Mouse (Mus musculus): ENCODE measurements around the gene Zfand4. TPM values are rescaled to one million over a fixed set of nuclear protein-coding genes. Genes with fewer than 3 reads are reported as not detected.
"Not testable (repeated sequence)": the region's sequence is repeated elsewhere in the genome, so short reads cannot be mapped to it uniquely, and the experiment has no call there.

The Zfand4 gene
- polyA plus RNA-seq, 1 experiment: 0.05 TPM

DNA sequence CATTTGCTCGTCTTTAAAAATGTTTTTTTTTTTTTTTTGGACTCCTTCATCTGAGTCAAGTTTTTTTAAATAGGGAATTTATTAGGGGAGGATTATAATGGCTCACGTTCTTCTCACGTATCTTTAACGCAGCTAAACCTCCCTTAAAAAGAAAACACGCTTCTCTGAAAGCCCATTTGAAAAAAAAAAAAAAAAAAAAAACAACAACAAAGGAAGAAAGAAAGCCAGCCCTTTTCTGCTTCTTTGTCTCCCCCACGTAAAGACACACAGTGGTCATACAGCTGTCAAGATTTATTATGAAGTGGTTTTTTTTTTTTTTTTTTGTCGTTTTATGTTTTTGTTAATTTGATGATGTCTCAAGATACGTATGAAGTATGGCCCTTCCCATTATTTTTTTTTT is 74.5 kb downstream of the Zfand4 start:
- Histone ChIP-seq H3K27me3 (ENCODE audit: control insufficient read depth) (peaks cover 31% of the 10 kb centered on the region), H3K4me1 (ENCODE audit: control insufficient read depth) (peaks cover 60% of the 10 kb centered on the region), H3K9me3 (ENCODE audit: control insufficient read depth, low read length) (peaks cover 4% of the 10 kb centered on the region), H3K4me3 (replicated peaks) (peak overlapping the region; percentile 98), H3K36me3 (ENCODE audit: control insufficient read depth) (peaks cover 39% of the 10 kb centered on the region)
- no peak for TF ChIP-seq GATA1 (IDR thresholded peaks at IDR 0.05; ENCODE audit: low read length)
- TF ChIP-seq TAL1 (IDR thresholded peaks at IDR 0.05; ENCODE audit: low read length): no peak

- peaks cover 28% of the 10 kb centered on the region for H3K27me3 ChIP-seq (ENCODE audit: control insufficient read depth)
- H3K36me3 ChIP-seq (ENCODE audit: control insufficient read depth): peaks cover 43% of the 10 kb centered on the region
- H3K4me1 ChIP-seq (ENCODE audit: control insufficient read depth): peaks cover 64% of the 10 kb centered on the region
- H3K9me3 ChIP-seq (ENCODE audit: control insufficient read depth, low read length): peaks cover 4% of the 10 kb centered on the region
- TF ChIP-seq GATA1 (IDR thresholded peaks at IDR 0.05; ENCODE audit: low read length) (no peak), TAL1 (IDR thresholded peaks at IDR 0.05; ENCODE audit: low read length) (no peak)
- H3K4me3 ChIP-seq (replicated peaks): peak overlapping the region; percentile 98
Measured at GRCm38 (mm10) chr6:116339088-116339487, 75.1 kb downstream of the Zfand4 start.

DNA sequence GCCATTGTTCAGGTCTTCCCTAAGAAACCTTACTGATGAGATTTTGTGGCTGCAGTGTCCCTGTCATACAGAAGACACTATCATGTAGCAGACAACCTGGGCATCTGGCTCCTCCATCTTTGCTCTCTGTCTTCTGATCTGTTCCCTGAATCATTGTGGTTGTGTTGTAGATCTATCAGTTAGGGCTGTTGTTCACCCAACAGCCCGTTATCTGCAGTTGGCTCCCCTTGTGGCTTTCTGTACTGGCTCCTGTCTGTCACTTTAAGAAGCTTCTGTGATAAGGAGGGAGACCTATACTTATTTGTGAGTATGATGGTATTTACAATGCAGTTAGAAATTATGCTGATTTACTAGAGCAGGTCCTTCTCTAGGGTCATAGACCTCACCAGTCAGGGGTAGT is 76.5 kb downstream of the Zfand4 start:
- H3K36me3 ChIP-seq (ENCODE audit: control insufficient read depth): peaks cover 50% of the 10 kb centered on the region
- no peak for TF ChIP-seq TAL1 (IDR thresholded peaks at IDR 0.05; ENCODE audit: low read length)
- TF ChIP-seq GATA1 (IDR thresholded peaks at IDR 0.05; ENCODE audit: low read length): no peak
- peak overlapping the region; percentile 98 for H3K4me3 ChIP-seq (replicated peaks)
- H3K27me3 ChIP-seq (ENCODE audit: control insufficient read depth): peaks cover 16% of the 10 kb centered on the region
- H3K9me3 ChIP-seq (ENCODE audit: control insufficient read depth, low read length): peaks cover 4% of the 10 kb centered on the region
- peaks cover 72% of the 10 kb centered on the region for H3K4me1 ChIP-seq (ENCODE audit: control insufficient read depth)

DNA sequence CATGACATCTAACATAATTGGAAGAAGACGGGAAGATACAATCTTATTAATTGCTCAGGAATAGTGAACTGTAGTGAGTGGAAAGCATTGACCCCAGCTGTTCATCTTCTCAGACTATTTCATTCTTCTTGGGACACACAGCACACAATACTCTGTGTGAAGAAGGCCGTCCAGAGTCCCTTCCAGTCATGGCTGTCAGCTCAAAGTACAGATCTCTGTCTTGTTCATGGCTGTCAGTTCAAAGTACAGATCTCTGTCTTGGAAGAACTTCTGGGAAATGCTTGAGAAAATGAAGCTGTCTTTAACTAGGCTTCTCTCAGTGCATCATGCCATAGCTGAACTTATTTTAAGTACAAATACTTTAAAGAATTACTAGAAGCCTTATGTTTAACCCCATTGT is 83.9 kb downstream of the Zfand4 start:
- peaks cover 58% of the 10 kb centered on the region for H3K36me3 ChIP-seq (ENCODE audit: control insufficient read depth)
- no peak overlapping the region for H3K4me3 ChIP-seq (replicated peaks)
- no peaks in the 10 kb centered on the region for H3K27me3 ChIP-seq (ENCODE audit: control insufficient read depth)
- peaks cover 2% of the 10 kb centered on the region; the same call in 1 of the 2 replicates for H3K9me3 ChIP-seq (ENCODE audit: control insufficient read depth, low read length)
- no peak for TF ChIP-seq GATA1 (IDR thresholded peaks at IDR 0.05; ENCODE audit: low read length)
- no peak for TF ChIP-seq TAL1 (IDR thresholded peaks at IDR 0.05; ENCODE audit: low read length)
- peaks cover 65% of the 10 kb centered on the region for H3K4me1 ChIP-seq (ENCODE audit: control insufficient read depth)

- Histone ChIP-seq H3K9me3 (ENCODE audit: control insufficient read depth, low read length) (peaks cover 2% of the 10 kb centered on the region; the same call in 1 of the 2 replicates), H3K4me3 (replicated peaks) (peak overlapping the region; percentile 76), H3K36me3 (ENCODE audit: control insufficient read depth) (peaks cover 64% of the 10 kb centered on the region), H3K27me3 (ENCODE audit: control insufficient read depth) (no peaks in the 10 kb centered on the region), H3K4me1 (ENCODE audit: control insufficient read depth) (peaks cover 71% of the 10 kb centered on the region)
- TF ChIP-seq TAL1 (IDR thresholded peaks at IDR 0.05; ENCODE audit: low read length) (peak; percentile 95), GATA1 (IDR thresholded peaks at IDR 0.05; ENCODE audit: low read length) (peak; percentile 97)
Measured at GRCm38 (mm10) chr6:116349997-116350396, 86.0 kb downstream of the Zfand4 start.

GRCm38 (mm10) chr6:116350643-116351042 is 86.6 kb downstream of the Zfand4 start:
- H3K9me3 ChIP-seq (ENCODE audit: control insufficient read depth, low read length): peaks cover 2% of the 10 kb centered on the region; the same call in 1 of the 2 replicates
- H3K27me3 ChIP-seq (ENCODE audit: control insufficient read depth): no peaks in the 10 kb centered on the region
- H3K4me3 ChIP-seq (replicated peaks): peak overlapping the region; percentile 76
- peaks cover 73% of the 10 kb centered on the region for H3K4me1 ChIP-seq (ENCODE audit: control insufficient read depth)
- H3K36me3 ChIP-seq (ENCODE audit: control insufficient read depth): peaks cover 64% of the 10 kb centered on the region
- TF ChIP-seq TAL1 (IDR thresholded peaks at IDR 0.05; ENCODE audit: low read length) (peak; percentile 48; the same call in 2 of the 3 replicates), GATA1 (IDR thresholded peaks at IDR 0.05; ENCODE audit: low read length) (no peak)

DNA sequence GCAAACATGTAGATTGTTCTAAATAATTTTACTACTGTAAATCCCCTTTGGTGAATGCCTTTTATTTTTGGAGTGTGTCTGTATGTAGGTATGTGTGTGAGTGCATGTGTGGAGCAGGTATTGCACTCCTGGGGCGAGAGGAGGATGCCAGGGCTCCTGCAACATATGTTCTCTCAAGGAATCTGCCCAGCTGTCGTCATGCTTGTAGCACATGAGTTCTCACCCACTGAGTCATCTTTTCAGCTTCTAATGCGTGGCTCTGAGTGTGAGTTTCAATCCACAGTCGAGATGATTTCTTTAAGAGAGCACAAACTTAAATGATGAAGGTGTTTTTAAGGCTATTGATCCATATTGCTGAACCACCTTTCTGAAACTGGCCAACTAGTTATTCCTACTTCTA is 87.5 kb downstream of the Zfand4 start:
- Histone ChIP-seq H3K4me3 (replicated peaks) (peak overlapping the region; percentile 76), H3K27me3 (ENCODE audit: control insufficient read depth) (no peaks in the 10 kb centered on the region), H3K4me1 (ENCODE audit: control insufficient read depth) (peaks cover 79% of the 10 kb centered on the region), H3K9me3 (ENCODE audit: control insufficient read depth, low read length) (no peaks in the 10 kb centered on the region), H3K36me3 (ENCODE audit: control insufficient read depth) (peaks cover 65% of the 10 kb centered on the region)
- TF ChIP-seq GATA1 (IDR thresholded peaks at IDR 0.05; ENCODE audit: low read length): no peak
- no peak for TF ChIP-seq TAL1 (IDR thresholded peaks at IDR 0.05; ENCODE audit: low read length)

DNA sequence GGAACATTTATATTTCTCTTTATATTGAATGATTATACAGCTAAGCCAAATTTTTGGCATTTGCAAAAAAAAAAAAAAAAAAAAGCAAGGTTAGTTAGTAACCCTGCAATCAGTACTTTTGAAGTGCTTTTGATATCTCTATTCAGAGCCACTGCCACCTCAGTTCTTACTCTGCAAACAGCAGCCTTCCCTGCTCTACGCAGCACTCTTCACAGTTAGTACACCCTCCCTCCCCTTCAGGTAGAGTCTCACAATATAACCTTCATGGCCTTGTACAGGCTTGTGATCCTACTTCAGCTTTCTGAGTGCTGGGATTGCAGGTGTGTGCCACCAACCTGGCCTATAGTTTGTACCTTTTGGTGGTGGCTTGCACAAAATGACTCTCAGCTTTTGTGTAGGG is 89.4 kb downstream of the Zfand4 start:
- Histone ChIP-seq H3K27me3 (ENCODE audit: control insufficient read depth) (no peaks in the 10 kb centered on the region), H3K36me3 (ENCODE audit: control insufficient read depth) (peaks cover 66% of the 10 kb centered on the region), H3K4me1 (ENCODE audit: control insufficient read depth) (peaks cover 74% of the 10 kb centered on the region), H3K4me3 (replicated peaks) (peak overlapping the region; percentile 76), H3K9me3 (ENCODE audit: control insufficient read depth, low read length) (no peaks in the 10 kb centered on the region)
- no peak for TF ChIP-seq GATA1 (IDR thresholded peaks at IDR 0.05; ENCODE audit: low read length)
- no peak for TF ChIP-seq TAL1 (IDR thresholded peaks at IDR 0.05; ENCODE audit: low read length)

DNA sequence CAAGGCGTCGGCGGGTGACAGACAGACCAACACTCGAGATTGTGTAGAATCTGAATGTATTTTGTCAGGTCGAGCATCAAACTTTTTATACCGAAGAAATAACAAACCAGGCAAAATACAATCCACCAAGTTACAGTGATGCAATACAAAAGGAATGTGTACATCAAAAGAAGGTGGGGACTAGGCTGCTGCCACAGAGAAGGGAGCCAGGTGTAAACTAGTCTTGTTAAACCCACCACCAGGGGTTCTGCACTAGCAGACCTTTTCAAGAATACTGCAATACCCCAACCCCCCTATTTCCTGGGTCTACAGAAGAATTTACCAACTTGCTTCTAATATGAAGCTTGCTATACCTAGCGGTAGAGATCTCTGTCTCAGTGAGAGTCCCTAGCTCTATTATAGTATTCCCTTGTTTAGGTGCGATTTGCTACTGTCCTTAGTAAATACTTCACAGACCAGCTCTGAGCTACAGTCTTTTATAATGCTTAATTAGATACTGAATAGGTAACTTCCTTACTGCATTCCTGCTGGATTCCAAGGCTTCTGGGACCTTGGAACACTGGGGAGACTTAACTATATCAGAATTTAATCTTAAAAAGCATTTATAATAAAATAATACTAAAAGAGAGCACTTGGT is 92.4 kb downstream of the Zfand4 start:
- not testable (repeated sequence) for H3K9me3 ChIP-seq (ENCODE audit: control insufficient read depth, low read length); H3K27me3 ChIP-seq (ENCODE audit: control insufficient read depth); H3K4me3 ChIP-seq (replicated peaks)
- H3K4me1 ChIP-seq (ENCODE audit: control insufficient read depth): peaks cover 74% of the 10 kb centered on the region
- peaks cover 87% of the 10 kb centered on the region for H3K36me3 ChIP-seq (ENCODE audit: control insufficient read depth)

DNA sequence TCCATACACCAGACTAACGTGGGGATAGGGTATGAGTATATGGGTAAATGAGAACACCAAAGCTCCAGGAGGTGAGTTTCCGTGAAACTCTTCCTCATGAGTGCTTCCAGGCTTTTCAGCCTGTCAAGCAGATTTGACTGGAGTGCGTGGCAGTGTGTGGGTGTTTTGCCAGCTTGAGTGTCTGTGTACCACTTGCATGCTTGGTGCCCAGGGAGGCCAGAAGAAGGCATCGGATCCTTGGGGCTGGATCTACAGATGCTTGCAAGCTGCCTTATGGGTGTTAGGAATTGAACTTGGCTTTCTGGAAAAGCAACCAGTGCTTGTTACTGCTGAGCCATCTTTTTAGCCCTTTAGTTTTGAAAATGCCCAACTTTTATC is 92.9 kb downstream of the Zfand4 start:
- Histone ChIP-seq H3K9me3 (ENCODE audit: control insufficient read depth, low read length) (no peaks in the 10 kb centered on the region), H3K4me1 (ENCODE audit: control insufficient read depth) (peaks cover 76% of the 10 kb centered on the region), H3K27me3 (ENCODE audit: control insufficient read depth) (no peaks in the 10 kb centered on the region), H3K36me3 (ENCODE audit: control insufficient read depth) (peaks cover 89% of the 10 kb centered on the region), H3K4me3 (replicated peaks) (peak overlapping the region; percentile 36)
- no peak for TF ChIP-seq TAL1 (IDR thresholded peaks at IDR 0.05; ENCODE audit: low read length)
- TF ChIP-seq GATA1 (IDR thresholded peaks at IDR 0.05; ENCODE audit: low read length): no peak

Measured in erythroblast, embryonic 14.5 days (primary cell).